Mouse (Mus musculus) CH12.LX (cell line): ENCODE measurements around the gene Fzd10.

ENCODE experiments used
- CHD1 ChIP-seq: IDR thresholded peaks from 2 replicates; pipeline ENCODE4 v1.6.1; 2012; ENCODE audit warnings: low read depth, low read length, improper control_type of control experiment, inconsistent platforms
- POLR2A ChIP-seq: IDR thresholded peaks from 2 replicates; pipeline ENCODE4 v1.6.1; 2011; ENCODE audit warnings: low read depth, mild to moderate bottlenecking, improper control_type of control experiment, low read length
- ZC3H11A ChIP-seq: IDR thresholded peaks from 2 replicates; pipeline ENCODE4 v1.6.1; 2012; ENCODE audit warnings: low read depth, mild to moderate bottlenecking, inconsistent platforms, low read length, improper control_type of control experiment

DNA sequence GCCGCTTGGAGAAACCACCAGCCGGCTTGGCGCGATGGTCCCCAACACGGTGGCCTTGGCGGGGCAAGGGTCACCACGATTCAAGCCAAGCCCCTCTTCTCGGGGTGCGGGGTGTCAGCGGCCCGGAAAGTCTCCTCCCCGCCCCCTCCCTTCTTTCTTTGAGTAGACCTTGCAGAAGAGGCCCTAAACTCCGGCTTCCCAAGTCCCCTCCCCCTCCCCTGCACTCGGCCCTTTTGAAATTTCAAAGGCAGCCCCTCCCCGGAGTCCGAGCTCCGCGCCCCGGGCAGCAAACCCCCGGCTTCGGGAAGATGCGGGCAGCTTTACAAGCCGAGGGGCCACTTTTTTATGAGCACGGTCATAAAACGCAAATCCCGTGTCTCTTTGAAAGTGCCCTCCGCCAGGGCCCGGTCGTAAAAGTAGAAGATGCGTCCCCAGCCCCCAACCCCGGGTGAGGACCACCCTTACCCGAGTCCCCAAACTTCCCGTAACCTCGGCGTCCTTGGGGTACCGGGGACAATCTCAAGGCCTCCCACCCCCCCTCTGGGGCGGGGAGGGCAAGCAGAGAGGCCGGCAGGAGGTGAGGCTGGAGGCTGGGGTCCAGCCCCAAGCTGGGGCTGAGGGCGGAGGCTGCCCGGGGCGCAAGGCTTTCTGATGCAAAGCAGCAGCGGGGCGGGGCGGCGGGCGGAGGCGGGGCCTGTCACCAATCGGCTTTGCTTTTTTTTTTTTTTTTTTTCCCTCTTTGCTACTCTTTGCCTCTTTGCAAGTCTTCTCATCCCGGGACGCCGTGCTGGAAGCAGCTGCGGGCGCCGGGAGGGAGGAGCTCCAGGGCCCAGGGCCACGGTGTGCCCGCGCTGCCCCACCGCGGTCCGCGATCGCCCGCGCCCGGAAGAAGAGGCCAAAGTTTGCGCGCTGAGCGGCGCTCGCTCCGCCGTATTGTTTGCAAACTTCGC is at the start of gene Fzd10:
- TF ChIP-seq ZC3H11A (no peak), POLR2A (no peak), CHD1 (no peak)
